Mouse (Mus musculus) intestine, postnatal 0 days (tissue): ENCODE results near the gene 5031439G07Rik. TPM values are rescaled to one million over a fixed set of nuclear protein-coding genes. Genes with fewer than 3 reads are reported as not detected.

Source experiments
- ATAC-seq: fragments of 200-750 bp; cut with Nextera tagmentation; 2 replicates; pipeline ENCODE4 v1.8.0; 2017; ENCODE audit warnings: mild to moderate bottlenecking, moderate TSS enrichment, moderate library complexity
- H3K27ac ChIP-seq: fragments of 300-500 bp; sonication (generic); 2 replicates; pipeline ENCODE4 v1.5.1; 2014; ENCODE audit warnings: mild to moderate bottlenecking, low read depth, low read length, moderate library complexity
- H3K27me3 ChIP-seq: fragments of 300-500 bp; sonication (generic); replicated peaks from 2 replicates; pipeline ENCODE4 v1.6.1; 2014; ENCODE audit warnings: low read length, mixed read lengths; ENCODE audit not compliant: control insufficient read depth, insufficient read depth
- H3K36me3 ChIP-seq: fragments of 300-500 bp; sonication (generic); 2 replicates; pipeline ENCODE4 v1.6.1; 2014; ENCODE audit warnings: mild to moderate bottlenecking, moderate library complexity; ENCODE audit not compliant: control insufficient read depth, insufficient read depth
- H3K4me1 ChIP-seq: fragments of 300-500 bp; sonication (generic); replicated peaks from 2 replicates; pipeline ENCODE4 v1.6.1; 2014; ENCODE audit warnings: antibody characterized with exemption, low read length, mixed read lengths; ENCODE audit not compliant: control insufficient read depth, insufficient read depth
- H3K4me2 ChIP-seq: fragments of 300-500 bp; sonication (generic); replicated peaks from 2 replicates; pipeline ENCODE4 v1.6.1; 2014; ENCODE audit warnings: low read depth, mild to moderate bottlenecking, moderate library complexity
- H3K4me3 ChIP-seq: fragments of 300-500 bp; sonication (generic); 2 replicates; pipeline ENCODE4 v1.5.1; 2014; ENCODE audit warnings: low read depth, low read length
- H3K9ac ChIP-seq: fragments of 300-500 bp; sonication (generic); 2 replicates; pipeline ENCODE4 v1.6.1; 2014; ENCODE audit warnings: mild to moderate bottlenecking, low read depth, low read length
- H3K9me3 ChIP-seq: fragments of 300-500 bp; sonication (generic); 2 replicates; pipeline ENCODE4 v1.6.1; 2016; ENCODE audit warnings: mixed run types; ENCODE audit not compliant: control insufficient read depth
- CTCF ChIP-seq: sonication (generic); IDR thresholded peaks from 2 replicates; pipeline ENCODE4 v1.5.1; 2016; ENCODE audit warnings: low read depth, mild to moderate bottlenecking, control low read depth, antibody characterized with exemption, moderate library complexity
- WGBS: fragments of 180-500 bp; shearing (Covaris S2); extraction: QIAGEN DNeasy Blood & Tissue Kit; methylation state at CpG from one replicate; pipeline ENCODE4 v1.1.7; 2014; 5-methylcytosine and 5-hydroxymethylcytosine counted together
- polyA plus RNA-seq: library from polyadenylated mRNA; unstranded; fragments of >200 nt; fragmentation: Nextera tagmentation; extraction: Ambion mirVana; gene quantifications from 2 replicates; pipeline ENCODE4 v1.2.1, GENCODE M21; 2015

Gene 5031439G07Rik
- polyA plus RNA-seq, 1 experiment from 2014 or later, result 14.9 TPM

- Histone ChIP-seq H3K9me3 (no peaks in the 10 kb centered on the region), H3K4me3 (no peak overlapping the region), H3K4me2 (no peak overlapping the region), H3K27me3 (no peaks in the 10 kb centered on the region), H3K4me1 (no peaks in the 10 kb centered on the region), H3K9ac (no peak overlapping the region), H3K27ac (no peak overlapping the region; the same call in 1 of the 2 replicates), H3K36me3 (peaks cover 23% of the 10 kb centered on the region)
- WGBS, result 79% methylated on average over 6 of the region's 6 CpGs
- ATAC-seq, result no peak
- TF ChIP-seq CTCF, result no peak
These were observed 28.5 kb downstream of the 5031439G07Rik start for GRCm38 (mm10) chr15:84959891-84960290.

- Histone ChIP-seq H3K9ac (no peak overlapping the region), H3K27me3 (no peaks in the 10 kb centered on the region), H3K4me2 (no peak overlapping the region), H3K4me1 (no peaks in the 10 kb centered on the region), H3K36me3 (peaks cover 35% of the 10 kb centered on the region), H3K4me3 (no peak overlapping the region), H3K27ac (no peak overlapping the region), H3K9me3 (no peaks in the 10 kb centered on the region)
- ATAC-seq, result no peak
- TF ChIP-seq CTCF, result no peak
- 99% methylated on average over 3 of the region's 3 CpGs for WGBS
These were observed 30.0 kb downstream of the 5031439G07Rik start for GRCm38 (mm10) chr15:84958331-84958730.

GRCm38 (mm10) chr15:84957851-84958250 lies 30.5 kb downstream of the 5031439G07Rik start:
- H3K27me3 ChIP-seq, result no peaks in the 10 kb centered on the region
- no peak for TF ChIP-seq CTCF
- no peak overlapping the region for H3K4me2 ChIP-seq
- no peaks in the 10 kb centered on the region for H3K4me1 ChIP-seq
- no peak overlapping the region for H3K4me3 ChIP-seq
- H3K36me3 ChIP-seq, result peaks cover 40% of the 10 kb centered on the region
- H3K9ac ChIP-seq, result no peak overlapping the region
- 51% methylated on average over 3 of the region's 3 CpGs for WGBS
- no peak overlapping the region for H3K27ac ChIP-seq
- H3K9me3 ChIP-seq, result no peaks in the 10 kb centered on the region
- no peak for ATAC-seq

- Histone ChIP-seq H3K27me3 (no peaks in the 10 kb centered on the region), H3K9ac (no peak overlapping the region), H3K9me3 (no peaks in the 10 kb centered on the region), H3K4me1 (no peaks in the 10 kb centered on the region), H3K36me3 (peaks cover 81% of the 10 kb centered on the region), H3K4me2 (no peak overlapping the region), H3K27ac (no peak overlapping the region), H3K4me3 (no peak overlapping the region)
- no peak for TF ChIP-seq CTCF
- no peak for ATAC-seq
- 90% methylated on average over 11 of the region's 11 CpGs for WGBS
These were observed 35.1 kb downstream of the 5031439G07Rik start for GRCm38 (mm10) chr15:84953259-84953658.

- Histone ChIP-seq H3K9ac (no peak overlapping the region), H3K4me2 (no peak overlapping the region), H3K27me3 (no peaks in the 10 kb centered on the region), H3K4me3 (no peak overlapping the region), H3K9me3 (no peaks in the 10 kb centered on the region), H3K4me1 (no peaks in the 10 kb centered on the region), H3K36me3 (peaks cover 73% of the 10 kb centered on the region), H3K27ac (no peak overlapping the region)
- ATAC-seq, result no peak
- TF ChIP-seq CTCF, result no peak
- WGBS, result 88% methylated on average over 4 of the region's 4 CpGs
These were observed 38.3 kb downstream of the 5031439G07Rik start for GRCm38 (mm10) chr15:84950053-84950452.

- Histone ChIP-seq H3K9me3 (no peaks in the 10 kb centered on the region), H3K4me3 (no peak overlapping the region), H3K27ac (no peak overlapping the region), H3K4me1 (no peaks in the 10 kb centered on the region), H3K4me2 (no peak overlapping the region), H3K27me3 (no peaks in the 10 kb centered on the region), H3K36me3 (peaks cover 65% of the 10 kb centered on the region), H3K9ac (no peak overlapping the region)
- ATAC-seq, result no peak
- TF ChIP-seq CTCF, result no peak
- WGBS, result 91% methylated on average over 13 of the region's 14 CpGs
These were observed 39.4 kb downstream of the 5031439G07Rik start for GRCm38 (mm10) chr15:84948990-84949389.

GRCm38 (mm10) chr15:84944319-84944718 lies 44.0 kb downstream of the 5031439G07Rik start:
- peaks cover 42% of the 10 kb centered on the region for H3K36me3 ChIP-seq
- no peaks in the 10 kb centered on the region for H3K4me1 ChIP-seq
- H3K4me2 ChIP-seq, result no peak overlapping the region
- no peak for ATAC-seq
- H3K27ac ChIP-seq, result no peak overlapping the region
- H3K9me3 ChIP-seq, result no peaks in the 10 kb centered on the region
- H3K4me3 ChIP-seq, result no peak overlapping the region
- no peak overlapping the region for H3K9ac ChIP-seq
- H3K27me3 ChIP-seq, result no peaks in the 10 kb centered on the region
- TF ChIP-seq CTCF, result no peak
- WGBS, result 80% methylated on average over 5 of the region's 5 CpGs
